Mouse (Mus musculus) liver, embryonic 11.5 days (tissue): ENCODE data around the gene Mettl3. TPM values are rescaled to one million over a fixed set of nuclear protein-coding genes. Genes with fewer than 3 reads are reported as not detected.
"Not testable (repeated sequence)": the region's sequence is repeated elsewhere in the genome, so short reads cannot be mapped to it uniquely, and the experiment has no call there.

ENCODE experiments used
- ATAC-seq: fragments of 200-750 bp; cut with Nextera tagmentation; replicated peaks from 2 replicates; pipeline ENCODE4 v1.8.0; 2017; ENCODE audit warnings: moderate number of reproducible peaks, mild to moderate bottlenecking, moderate TSS enrichment, moderate library complexity; ENCODE audit not compliant: low FRiP score
- DNase-seq: peaks from one replicate; pipeline ENCODE4 v3.0.0-alpha.2; 2017; ENCODE audit warnings: low spot score
- H3K27ac ChIP-seq: fragments of 300-500 bp; sonication (generic); 2 replicates; pipeline ENCODE4 v1.5.1; 2014; ENCODE audit warnings: mild to moderate bottlenecking, low read depth, low read length, control low read depth
- H3K27me3 ChIP-seq: fragments of 300-500 bp; sonication (generic); replicated peaks from 2 replicates; pipeline ENCODE4 v1.6.1; 2014; ENCODE audit warnings: low read length, mixed read lengths; ENCODE audit not compliant: control insufficient read depth, insufficient read depth
- H3K36me3 ChIP-seq: fragments of 300-500 bp; sonication (generic); 2 replicates; pipeline ENCODE4 v1.6.1; 2014; ENCODE audit warnings: mild to moderate bottlenecking, low read length, moderate library complexity, mixed read lengths; ENCODE audit not compliant: control insufficient read depth, insufficient read depth
- H3K4me1 ChIP-seq: fragments of 300-500 bp; sonication (generic); replicated peaks from 2 replicates; pipeline ENCODE4 v1.6.1; 2014; ENCODE audit warnings: low read length, mixed read lengths; ENCODE audit not compliant: control insufficient read depth, insufficient read depth
- H3K4me2 ChIP-seq: fragments of 300-500 bp; sonication (generic); 2 replicates; pipeline ENCODE4 v1.6.1; 2014; ENCODE audit warnings: mild to moderate bottlenecking, control low read depth, moderate library complexity
- H3K4me3 ChIP-seq: fragments of 300-500 bp; sonication (generic); 2 replicates; pipeline ENCODE4 v1.5.1; 2014; ENCODE audit warnings: low read depth, low read length, control low read depth
- H3K9ac ChIP-seq: fragments of 300-500 bp; sonication (generic); 2 replicates; pipeline ENCODE4 v1.6.1; 2014; ENCODE audit warnings: low read depth, low read length, control low read depth
- H3K9me3 ChIP-seq: fragments of 300-500 bp; sonication (generic); 2 replicates; pipeline ENCODE4 v1.6.1; 2016; ENCODE audit warnings: low read length, inconsistent platforms, mixed read lengths; ENCODE audit not compliant: control insufficient read depth
- WGBS: fragments of 180-500 bp; shearing (Covaris S2); extraction: QIAGEN DNeasy Blood & Tissue Kit; methylation state at CpG from one replicate; pipeline ENCODE4 v1.1.7; 2014; 5-methylcytosine and 5-hydroxymethylcytosine counted together
- polyA plus RNA-seq: library from polyadenylated mRNA; unstranded; fragments of >200 nt; fragmentation: Nextera tagmentation; extraction: Ambion mirVana; gene quantifications from 2 replicates; pipeline ENCODE4 v1.2.1, GENCODE M21; 2014

Mettl3 gene
- polyA plus RNA-seq, 1 experiment from 2014 or later: 52.2 TPM

GRCm38 (mm10) chr14:52319361-52319760 is 14.4 kb upstream of the Mettl3 start:
- no peak overlapping the region for H3K27ac ChIP-seq
- ATAC-seq (no peak), DNase-seq (no peak)
- no peak overlapping the region for H3K9ac ChIP-seq
- peaks cover 18% of the 10 kb centered on the region for H3K27me3 ChIP-seq
- peaks cover 10% of the 10 kb centered on the region for H3K4me1 ChIP-seq
- H3K9me3 ChIP-seq: no peaks in the 10 kb centered on the region
- 65% methylated on average over 6 of the region's 6 CpGs for WGBS
- no peaks in the 10 kb centered on the region for H3K36me3 ChIP-seq
- H3K4me3 ChIP-seq: no peak overlapping the region
- H3K4me2 ChIP-seq: no peak overlapping the region

- Histone ChIP-seq H3K9ac (peak overlapping the region; percentile 73; the same call in 1 of the 2 replicates), H3K4me3 (peak overlapping the region; percentile 72), H3K36me3 (peaks cover 19% of the 10 kb centered on the region), H3K9me3 (0 out of 2 replicates have a peak, but pooled peaks cover 2% of the 10 kb centered on the region), H3K27ac (0 out of 2 replicates have a peak overlapping the region, but pooled peaks have one; percentile 65), H3K4me1 (peaks cover 10% of the 10 kb centered on the region), H3K27me3 (peaks cover 30% of the 10 kb centered on the region), H3K4me2 (peak overlapping the region; percentile 90)
- no peak for DNase-seq
- WGBS: 11% methylated on average over 16 of the region's 16 CpGs
- peak; percentile 46 for ATAC-seq
Observed at GRCm38 (mm10) chr14:52316441-52317225, 11.7 kb upstream of the Mettl3 start.

- H3K4me1 ChIP-seq: peaks cover 10% of the 10 kb centered on the region
- H3K4me3 ChIP-seq: peak overlapping the region; percentile 72
- H3K4me2 ChIP-seq: peak overlapping the region; percentile 90
- 0 out of 2 replicates have a peak, but pooled peaks cover 2% of the 10 kb centered on the region for H3K9me3 ChIP-seq
- DNase-seq (peak; percentile 81), ATAC-seq (peak; percentile 60)
- peak overlapping the region; percentile 65; the same call in 1 of the 2 replicates for H3K27ac ChIP-seq
- WGBS: under 1% methylated on average over 30 of the region's 41 CpGs
- peak overlapping the region; percentile 73 for H3K9ac ChIP-seq
- peaks cover 19% of the 10 kb centered on the region for H3K36me3 ChIP-seq
- peaks cover 30% of the 10 kb centered on the region for H3K27me3 ChIP-seq
Observed at GRCm38 (mm10) chr14:52315792-52316440, 11.0 kb upstream of the Mettl3 start.

- 5% methylated on average over 17 of the region's 17 CpGs for WGBS
- ATAC-seq (no peak; the same call in 1 of the 2 replicates), DNase-seq (no peak)
Observed at GRCm38 (mm10) chr14:52315283-52315780, 10.4 kb upstream of the Mettl3 start.

GRCm38 (mm10) chr14:52314808-52315150 is 9.9 kb upstream of the Mettl3 start:
- no peak for DNase-seq
- Histone ChIP-seq H3K36me3 (peaks cover 19% of the 10 kb centered on the region), H3K4me1 (peaks cover 10% of the 10 kb centered on the region), H3K27ac (no peak overlapping the region), H3K9ac (no peak overlapping the region; the same call in 1 of the 2 replicates), H3K27me3 (peaks cover 30% of the 10 kb centered on the region), H3K4me3 (peak overlapping the region; percentile 72), H3K4me2 (peak overlapping the region; percentile 90), H3K9me3 (0 out of 2 replicates have a peak, but pooled peaks cover 2% of the 10 kb centered on the region)
- ATAC-seq: no peak
- WGBS: 32% methylated on average over 8 of the region's 8 CpGs

More at GRCm38 (mm10) chr14:52315283-52315780, 10.4 kb upstream of the Mettl3 start:
- Histone ChIP-seq H3K4me3 (peak overlapping the region; percentile 72), H3K9ac (peak overlapping the region; percentile 73), H3K27ac (no peak overlapping the region), H3K4me2 (peak overlapping the region; percentile 90), H3K36me3 (peaks cover 19% of the 10 kb centered on the region), H3K4me1 (peaks cover 10% of the 10 kb centered on the region), H3K27me3 (peaks cover 30% of the 10 kb centered on the region), H3K9me3 (0 out of 2 replicates have a peak, but pooled peaks cover 2% of the 10 kb centered on the region)

- ATAC-seq: no peak
- Histone ChIP-seq H3K27me3 (peaks cover 30% of the 10 kb centered on the region), H3K9ac (no peak overlapping the region), H3K4me2 (peak overlapping the region; percentile 90), H3K9me3 (0 out of 2 replicates have a peak, but pooled peaks cover 2% of the 10 kb centered on the region), H3K4me1 (peaks cover 10% of the 10 kb centered on the region), H3K36me3 (peaks cover 19% of the 10 kb centered on the region), H3K27ac (no peak overlapping the region), H3K4me3 (peak overlapping the region; percentile 72)
- 65% methylated on average over 26 of the region's 26 CpGs for WGBS
- no peak for DNase-seq
Observed at GRCm38 (mm10) chr14:52313931-52314807, 9.2 kb upstream of the Mettl3 start.

- Histone ChIP-seq H3K4me2 (no peak overlapping the region), H3K27me3 (peaks cover 28% of the 10 kb centered on the region), H3K27ac (no peak overlapping the region), H3K9ac (no peak overlapping the region), H3K36me3 (peaks cover 19% of the 10 kb centered on the region), H3K4me1 (peaks cover 16% of the 10 kb centered on the region), H3K9me3 (0 out of 2 replicates have a peak, but pooled peaks cover 2% of the 10 kb centered on the region), H3K4me3 (no peak overlapping the region)
- WGBS: 83% methylated on average over 2 of the region's 2 CpGs
- DNase-seq: no peak
- ATAC-seq: no peak
Observed at GRCm38 (mm10) chr14:52310906-52311305, 6.0 kb upstream of the Mettl3 start.

- Histone ChIP-seq H3K36me3 (peaks cover 19% of the 10 kb centered on the region), H3K27me3 (peaks cover 22% of the 10 kb centered on the region), H3K4me1 (peaks cover 16% of the 10 kb centered on the region)
- not testable (repeated sequence) for H3K4me3 ChIP-seq, H3K4me2 ChIP-seq, H3K9ac ChIP-seq, ATAC-seq, DNase-seq, H3K9me3 ChIP-seq, H3K27ac ChIP-seq
- 91% methylated on average over 5 of the region's 6 CpGs for WGBS
Observed at GRCm38 (mm10) chr14:52310343-52310742, 5.4 kb upstream of the Mettl3 start.
